27 mouse cellular contexts compared by ENCODE assay signal in genomic region chr6:59190006-59190405, GRCm38 (mm10).
"Had no signal": no experiment of that assay in that cellular context is flagged by ENCODE, and none has a peak within 500 bp of the region (broad histone marks: within the 10 kb centered on the region; RNA-seq: fewer than 3 reads in every experiment).

No protein-coding gene starts in this region.

- H3K4me1 ChIP-seq: hindbrain, embryonic 13.5 days; hindbrain, embryonic 15.5 days; kidney, embryonic 15.5 days; limb, embryonic 10.5 days; limb, embryonic 12.5 days; liver, embryonic 13.5 days; liver, embryonic 15.5 days had no signal

- H3K36me3 ChIP-seq: heart, embryonic 10.5 days; heart, embryonic 12.5 days; hindbrain, embryonic 13.5 days; hindbrain, embryonic 15.5 days; kidney, embryonic 15.5 days; limb, embryonic 10.5 days; limb, embryonic 12.5 days; liver, embryonic 13.5 days; liver, embryonic 15.5 days had no signal

- H3K4me3 ChIP-seq: heart, adult 2 months; heart, embryonic 10.5 days; heart, embryonic 12.5 days; hindbrain, embryonic 13.5 days; hindbrain, embryonic 15.5 days; kidney, embryonic 15.5 days; layer of hippocampus, adult 2 months; left cerebral cortex, adult 2 months; limb, embryonic 10.5 days; limb, embryonic 12.5 days; liver, embryonic 13.5 days; liver, embryonic 15.5 days had no signal

- H3K9ac ChIP-seq: heart, embryonic 12.5 days; hindbrain, embryonic 13.5 days; hindbrain, embryonic 15.5 days; kidney, embryonic 15.5 days; limb, embryonic 12.5 days; liver, embryonic 13.5 days; liver, embryonic 15.5 days; liver, postnatal 0 days had no signal

- H3K9me3 ChIP-seq: heart, embryonic 10.5 days; heart, embryonic 12.5 days; hindbrain, embryonic 13.5 days; hindbrain, embryonic 15.5 days; kidney, embryonic 15.5 days; limb, embryonic 10.5 days; limb, embryonic 12.5 days; liver, embryonic 13.5 days; liver, embryonic 15.5 days had no signal

- H3K27ac ChIP-seq: heart, adult 2 months; heart, embryonic 10.5 days; hindbrain, embryonic 13.5 days; hindbrain, embryonic 15.5 days; hindbrain, postnatal 0 days; kidney, embryonic 15.5 days; kidney, postnatal 0 days; layer of hippocampus, adult 2 months; left cerebral cortex, adult 2 months; limb, embryonic 10.5 days; limb, embryonic 12.5 days; liver, embryonic 13.5 days; liver, embryonic 15.5 days had no signal

- H3K4me2 ChIP-seq: heart, embryonic 12.5 days; hindbrain, embryonic 13.5 days; hindbrain, embryonic 15.5 days; kidney, embryonic 15.5 days; limb, embryonic 12.5 days; liver, embryonic 11.5 days; liver, embryonic 13.5 days; liver, embryonic 15.5 days had no signal

- H3K27me3 ChIP-seq: heart, embryonic 12.5 days; hindbrain, embryonic 13.5 days; hindbrain, embryonic 15.5 days; kidney, embryonic 15.5 days; limb, embryonic 12.5 days; liver, embryonic 13.5 days; liver, embryonic 15.5 days had no signal

- DNase-seq: gastrocnemius, postnatal 10 days; gastrocnemius, postnatal 25 days; heart, adult 11 months; heart, adult 2 months; heart, postnatal 10 days; kidney, adult 11 months; kidney, adult 2 months; kidney, adult 9 months; kidney, postnatal 25 days; kidney, postnatal 4 days; liver; liver, embryonic 13.5 days; liver, postnatal 0 days had no signal

- ATAC-seq: hindbrain, postnatal 0 days; intestine, embryonic 16.5 days; liver, postnatal 0 days had no signal
